Mouse (Mus musculus): ENCODE measurements around the gene Mcrip1.
A peak's percentile ranks its signal among the peaks of the same experiment; 100 is the strongest.
"Not testable (repeated sequence)": the region's sequence is repeated elsewhere in the genome, so short reads cannot be mapped to it uniquely, and the experiment has no call there.

The Mcrip1 gene

GRCm38 (mm10) chr11:120574278-120574600 lies 24.7 kb upstream of the Mcrip1 start:
- DNase-seq: no peak

DNA sequence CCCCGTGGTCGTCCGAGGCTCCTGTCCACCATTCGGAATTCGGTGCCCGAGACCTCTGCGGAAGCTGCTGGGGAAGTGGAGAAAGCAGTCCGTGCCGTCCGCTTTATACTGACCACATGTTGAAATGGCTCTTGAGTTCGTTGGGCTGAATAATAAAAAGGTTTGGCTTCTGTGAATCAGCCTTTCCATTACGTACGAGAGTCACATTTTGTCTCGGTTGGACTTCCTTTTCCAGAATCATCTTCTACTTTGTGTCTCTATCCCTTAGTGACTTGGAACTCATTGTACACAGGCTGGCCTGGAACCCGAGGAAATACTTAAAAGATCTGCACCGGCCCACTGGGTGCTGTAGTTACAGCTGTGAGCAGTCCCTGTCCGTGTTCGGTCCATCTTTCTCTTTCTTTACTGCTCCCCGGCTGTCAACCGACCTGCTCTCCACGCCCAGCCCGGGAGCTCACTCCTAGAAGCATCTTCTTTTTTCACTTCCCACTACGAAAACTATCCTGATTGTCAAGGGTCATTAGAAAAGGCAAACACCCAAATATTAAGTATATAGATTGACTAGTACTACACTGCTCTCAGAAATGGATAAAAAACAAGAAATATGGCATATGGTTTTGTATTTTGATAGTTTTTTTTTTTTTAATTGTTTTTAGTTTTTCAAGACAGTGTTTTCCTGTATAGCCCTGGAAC lies 24.2 kb upstream of the Mcrip1 start:
- no peak for DNase-seq

GRCm38 (mm10) chr11:120572752-120573584 lies 23.4 kb upstream of the Mcrip1 start, which contains the start of gene P4hb:
P4hb (minus strand) TSS chr11:120573253.
- peak; percentile 100 for DNase-seq

GRCm38 (mm10) chr11:120572417-120572751 lies 22.9 kb upstream of the Mcrip1 start:
- DNase-seq: no peak

DNA sequence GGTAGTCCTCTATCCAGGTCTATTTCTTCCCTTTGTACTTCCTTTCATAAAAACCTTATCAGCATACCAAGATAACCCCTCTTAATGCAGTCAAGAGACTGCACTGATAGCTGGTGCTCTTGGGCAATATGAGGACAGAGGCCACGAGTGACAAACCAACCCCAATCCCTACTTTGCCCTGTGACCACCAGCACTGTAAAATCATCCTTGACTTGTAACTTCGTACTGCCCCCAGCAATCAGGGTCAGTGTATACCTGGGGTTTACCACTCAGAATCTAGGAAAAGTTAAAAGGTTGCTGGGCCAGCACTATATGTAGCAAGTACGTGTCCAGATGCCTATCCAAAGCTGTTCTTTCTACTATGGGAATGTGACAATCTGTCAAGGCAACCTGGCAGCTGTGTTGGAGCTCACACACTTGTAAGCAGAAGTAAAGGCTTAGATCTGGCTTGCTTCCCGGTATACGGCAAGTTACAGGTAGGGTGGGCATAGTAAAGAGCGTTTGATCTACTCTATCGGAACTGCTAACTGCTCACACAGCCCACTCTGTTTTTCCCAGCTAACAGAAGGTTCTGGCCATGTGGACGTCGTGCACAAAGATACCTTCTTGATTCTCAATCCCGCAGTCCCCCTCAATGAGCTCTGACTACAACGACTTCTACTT lies 22.4 kb upstream of the Mcrip1 start:
- DNase-seq: no peak

- DNase-seq: no peak
These were observed 21.6 kb upstream of the Mcrip1 start for GRCm38 (mm10) chr11:120571122-120571521.

- no peak for DNase-seq
These were observed 18.8 kb upstream of the Mcrip1 start for GRCm38 (mm10) chr11:120568324-120568723.

DNA sequence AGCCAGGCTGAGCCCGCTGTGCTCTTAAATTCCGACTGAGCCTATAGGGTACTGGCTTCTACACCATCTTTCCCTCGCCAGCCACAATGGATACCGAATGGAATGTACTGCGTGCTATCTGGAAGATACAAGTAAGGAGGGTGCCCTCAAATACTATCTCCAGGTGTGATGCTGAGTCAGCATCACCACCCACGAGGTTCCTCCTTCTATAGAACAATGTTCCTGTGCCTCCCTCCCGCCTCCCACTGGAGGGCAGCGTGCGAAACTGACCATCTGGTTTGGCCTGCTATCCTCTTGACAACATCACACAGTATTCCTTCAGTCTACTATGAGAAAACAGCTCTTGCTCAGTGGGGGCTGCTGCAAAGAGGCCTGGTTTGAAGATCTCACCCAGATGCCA lies 15.6 kb upstream of the Mcrip1 start:
- no peak for DNase-seq

DNA sequence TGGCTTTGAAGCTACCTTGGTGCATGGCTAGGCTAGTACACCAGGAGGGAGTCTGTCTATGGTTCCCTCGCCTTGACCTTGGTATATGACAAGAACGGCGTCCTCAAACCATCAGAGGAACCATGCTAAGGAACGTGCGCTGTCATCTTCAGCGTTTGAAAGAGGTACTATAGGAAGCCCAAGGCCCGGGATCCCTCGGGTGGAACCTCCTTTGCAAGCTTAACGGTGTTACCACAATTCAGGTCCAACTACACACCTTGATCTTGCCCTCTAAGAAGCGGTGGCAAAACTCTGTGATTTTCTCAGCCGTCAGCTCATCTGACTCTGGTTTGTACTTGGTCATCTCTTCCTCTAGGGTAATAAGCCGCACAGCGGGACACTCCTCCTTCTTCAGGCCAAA lies 13.4 kb upstream of the Mcrip1 start:
- no peak for DNase-seq

DNA sequence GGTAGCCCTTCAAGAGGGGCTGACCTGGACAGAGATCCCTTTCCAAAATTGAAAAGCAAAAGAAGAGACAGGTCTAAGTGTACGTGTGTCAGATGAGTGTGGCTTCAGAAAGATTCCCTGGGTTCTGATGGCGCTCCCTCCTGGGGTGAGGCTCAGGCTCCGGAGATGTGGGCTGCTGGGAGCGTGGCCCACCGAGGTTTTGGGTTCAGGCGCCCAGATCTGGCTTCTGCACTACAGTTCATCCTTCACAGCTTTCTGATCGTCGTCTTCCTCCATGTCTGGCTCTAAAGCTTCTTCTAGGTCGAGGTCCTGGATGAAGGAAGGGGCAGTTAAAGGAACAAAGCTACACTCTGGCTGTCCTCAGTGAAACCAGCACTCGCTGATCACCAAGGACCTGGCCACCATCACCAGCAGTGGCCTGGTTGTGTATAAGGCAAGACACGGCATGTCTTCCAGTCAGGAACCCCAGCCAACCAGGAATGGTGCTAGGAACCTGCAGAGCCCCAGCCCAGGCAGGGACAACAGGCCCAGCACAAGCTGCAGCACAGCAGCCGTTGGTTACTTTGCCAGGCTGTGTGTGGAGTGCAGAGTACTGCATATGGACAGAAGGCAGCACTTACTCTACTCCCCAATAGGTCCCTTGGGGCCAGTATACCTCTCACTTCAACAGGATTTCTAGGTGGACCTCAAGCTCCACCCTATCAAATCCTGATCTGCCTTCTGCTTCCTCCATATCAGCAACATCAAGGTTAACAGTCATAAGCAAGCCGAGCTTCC lies 11.6 kb upstream of the Mcrip1 start:
- no peak for DNase-seq

DNA sequence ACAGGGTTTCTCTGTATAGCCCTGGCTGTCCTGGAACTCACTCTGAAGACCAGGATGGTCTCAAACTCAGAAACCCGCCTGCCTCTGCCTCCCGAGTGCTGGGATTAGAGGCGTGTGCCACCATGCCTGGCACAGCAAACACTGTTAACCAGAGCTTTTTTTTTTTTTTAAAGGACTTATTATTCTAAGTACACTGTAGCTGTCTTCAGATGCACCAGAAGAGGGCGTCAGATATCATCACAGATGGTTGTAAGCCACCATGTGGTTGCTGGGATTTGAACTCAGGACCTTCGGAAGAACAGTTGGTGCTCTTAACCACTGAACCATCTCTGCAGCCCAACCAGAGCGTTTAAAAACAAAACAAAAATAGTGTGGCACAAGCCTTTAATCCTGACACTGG lies 9.3 kb upstream of the Mcrip1 start:
- DNase-seq: not testable (repeated sequence)

- DNase-seq: no peak
These were observed 5.7 kb upstream of the Mcrip1 start for GRCm38 (mm10) chr11:120555260-120555659.

GRCm38 (mm10) chr11:120554834-120555233 lies 5.3 kb upstream of the Mcrip1 start:
- DNase-seq: no peak

GRCm38 (mm10) chr11:120552736-120553135 lies 3.2 kb upstream of the Mcrip1 start:
- DNase-seq: no peak

- no peak for DNase-seq
These were observed 1.4 kb upstream of the Mcrip1 start, which contains the start of gene Ppp1r27 for GRCm38 (mm10) chr11:120550810-120551440. Ppp1r27 (minus strand) TSS chr11:120551132.

DNA sequence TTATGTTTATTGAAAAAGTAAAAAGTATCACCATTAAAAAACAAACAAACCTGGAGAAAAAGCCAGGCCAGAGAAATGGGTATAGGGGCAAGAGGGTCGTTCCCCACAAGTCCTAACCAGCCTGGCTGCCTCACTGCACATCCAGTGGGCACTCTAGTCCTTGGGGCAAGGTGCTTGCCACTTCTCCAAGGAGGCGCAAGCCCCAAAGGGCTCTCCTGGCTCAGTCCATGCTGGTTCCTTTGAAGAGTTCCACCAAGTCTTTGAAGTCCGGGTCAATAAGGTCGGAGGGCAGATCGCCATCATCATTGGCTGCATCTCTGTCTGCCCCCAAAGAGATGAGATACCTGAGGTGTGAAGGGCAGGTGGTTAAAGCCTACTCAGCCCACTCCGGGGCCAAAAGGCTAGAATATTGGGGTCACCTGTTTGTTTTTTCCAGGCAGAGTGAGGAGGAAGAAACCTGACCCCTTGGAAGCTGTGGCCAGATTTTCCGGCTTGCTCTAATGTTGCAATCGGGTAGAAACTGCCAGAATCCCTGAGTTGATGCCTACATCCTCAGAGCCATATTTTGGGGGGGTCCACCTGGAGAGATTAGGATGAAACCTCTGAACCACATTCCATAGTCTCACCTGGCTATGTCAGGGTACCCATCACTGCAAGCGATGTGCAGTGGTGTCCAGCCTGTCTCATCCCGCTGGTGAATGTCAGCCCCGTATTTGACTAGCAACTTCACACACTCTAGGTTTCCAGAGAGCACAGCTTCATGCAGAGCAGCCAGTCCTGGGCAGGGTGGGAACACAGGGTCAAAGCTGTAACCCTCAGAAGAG lies 671 bp upstream of the Mcrip1 start:
- DNase-seq: peak; percentile 53

- no peak for DNase-seq
These were observed 750 bp downstream of the Mcrip1 start for GRCm38 (mm10) chr11:120548786-120549167.

- no peak for DNase-seq
These were observed 1.3 kb downstream of the Mcrip1 start for GRCm38 (mm10) chr11:120548214-120548613.

DNA sequence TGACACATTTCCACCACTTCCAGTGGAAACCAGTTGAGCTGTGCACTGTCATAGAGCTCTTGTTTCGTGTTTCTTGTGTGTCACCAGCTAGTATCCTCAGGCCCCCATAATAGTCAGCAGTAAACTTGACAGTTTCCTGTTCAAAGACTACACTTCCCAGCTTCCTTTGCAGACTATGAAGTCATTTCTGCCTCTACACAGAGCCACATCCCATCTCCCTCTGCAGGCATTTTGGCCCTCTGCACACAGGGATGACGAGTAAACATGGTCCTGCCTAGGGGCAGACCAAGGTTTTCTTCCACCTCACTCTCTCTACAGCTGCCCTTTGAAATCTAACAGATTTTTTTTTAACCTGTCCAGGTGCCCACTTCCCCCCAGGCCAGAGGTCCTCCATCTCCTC lies 2.1 kb downstream of the Mcrip1 start:
- no peak for DNase-seq

- no peak for DNase-seq
These were observed 3.6 kb downstream of the Mcrip1 start for GRCm38 (mm10) chr11:120545964-120546363.

GRCm38 (mm10) chr11:120542376-120542775 lies 7.2 kb downstream of the Mcrip1 start:
- no peak for DNase-seq

- DNase-seq: no peak
These were observed 7.6 kb downstream of the Mcrip1 start for GRCm38 (mm10) chr11:120541907-120542306.

All from cerebellum, adult 11-12 months (tissue).